Mouse (Mus musculus): ENCODE measurements at regions not wholly inside any gene's neighbourhood (a gene's known extent, or its start where the extent isn't known, plus 50 kb on each side); places are given as distances from the start of the nearest gene placed in this dataset.

- Histone ChIP-seq H3K27me3 (ENCODE audit: control insufficient read depth, insufficient read depth, insufficient read length) (peaks cover 68% of the 10 kb centered on the region), H3K4me3 (no peak overlapping the region), H3K4me2 (ENCODE audit: low read depth) (no peak overlapping the region), H3K36me3 (ENCODE audit: control insufficient read depth, insufficient read depth) (no peaks in the 10 kb centered on the region), H3K79me2 (ENCODE audit: control insufficient read depth, insufficient read depth) (no peaks in the 10 kb centered on the region), H3ac (ENCODE audit: control insufficient read depth, insufficient read length) (no peak overlapping the region)
- TF ChIP-seq MYOG (IDR thresholded peaks at IDR 0.05; ENCODE audit: control insufficient read depth in 1 of 3, insufficient read depth in 1 of 3, insufficient read length in 2 of 3, low read depth in 2 of 3) (no peak), MYOD1 (IDR thresholded peaks at IDR 0.05; ENCODE audit: control insufficient read depth in 1 of 3, insufficient read length in 2 of 3, low read depth in 2 of 3) (no peak), SRF (IDR thresholded peaks at IDR 0.05; ENCODE audit: control insufficient read depth, insufficient read length, low read depth) (no peak), USF1 (IDR thresholded peaks at IDR 0.05; ENCODE audit: low read depth) (no peak), TCF12 (IDR thresholded peaks at IDR 0.05; ENCODE audit: insufficient read depth, poor library complexity, severe bottlenecking) (no peak), TCF3 (IDR thresholded peaks at IDR 0.05; ENCODE audit: insufficient read length, low read depth) (no peak), POLR2AphosphoS2 (IDR thresholded peaks at IDR 0.05; ENCODE audit: insufficient read length, low read depth) (no peak), MAX (IDR thresholded peaks at IDR 0.05; ENCODE audit: low read depth) (no peak), E2F4 (IDR thresholded peaks at IDR 0.05; ENCODE audit: insufficient read depth) (no peak), CEBPB (IDR thresholded peaks at IDR 0.05; ENCODE audit: insufficient read depth, poor library complexity, severe bottlenecking) (no peak), REST (IDR thresholded peaks at IDR 0.05; ENCODE audit: insufficient read depth, insufficient read length) (no peak), POLR2A (IDR thresholded peaks at IDR 0.05; ENCODE audit: insufficient read length, low read depth) (no peak)
Measured at GRCm38 (mm10) chr6:100120017-100120944, 167.0 kb downstream of the Rybp start.

- TF ChIP-seq MYOD1 (IDR thresholded peaks at IDR 0.05; ENCODE audit: control insufficient read depth in 1 of 3, insufficient read length in 2 of 3, low read depth in 2 of 3) (no peak), REST (IDR thresholded peaks at IDR 0.05; ENCODE audit: insufficient read depth, insufficient read length) (no peak), USF1 (IDR thresholded peaks at IDR 0.05; ENCODE audit: low read depth) (no peak), POLR2AphosphoS2 (IDR thresholded peaks at IDR 0.05; ENCODE audit: insufficient read length, low read depth) (no peak), MYOG (IDR thresholded peaks at IDR 0.05; ENCODE audit: control insufficient read depth in 1 of 3, insufficient read depth in 1 of 3, insufficient read length in 2 of 3, low read depth in 2 of 3) (no peak), SRF (IDR thresholded peaks at IDR 0.05; ENCODE audit: control insufficient read depth, insufficient read length, low read depth) (no peak)
- no peaks in the 10 kb centered on the region for H3K79me2 ChIP-seq (ENCODE audit: control insufficient read depth, insufficient read depth)
- peaks cover 50% of the 10 kb centered on the region for H3K27me3 ChIP-seq (ENCODE audit: control insufficient read depth, insufficient read depth, insufficient read length)
- no peak overlapping the region for H3K4me3 ChIP-seq
- no peaks in the 10 kb centered on the region for H3K36me3 ChIP-seq (ENCODE audit: control insufficient read depth, insufficient read depth)
- no peak overlapping the region for H3ac ChIP-seq (ENCODE audit: control insufficient read depth, insufficient read length)
- no peak overlapping the region for H3K4me2 ChIP-seq (ENCODE audit: low read depth)
Measured at GRCm38 (mm10) chr6:100117084-100117483, 170.2 kb downstream of the Rybp start.

- H3ac ChIP-seq (ENCODE audit: control insufficient read depth, insufficient read length), result no peak overlapping the region
- H3K4me2 ChIP-seq (ENCODE audit: low read depth), result no peak overlapping the region
- no peak overlapping the region for H3K4me3 ChIP-seq
- H3K27me3 ChIP-seq (ENCODE audit: control insufficient read depth, insufficient read depth, insufficient read length), result peaks cover 32% of the 10 kb centered on the region
- no peaks in the 10 kb centered on the region for H3K36me3 ChIP-seq (ENCODE audit: control insufficient read depth, insufficient read depth)
- H3K79me2 ChIP-seq (ENCODE audit: control insufficient read depth, insufficient read depth), result no peaks in the 10 kb centered on the region
- TF ChIP-seq CEBPB (IDR thresholded peaks at IDR 0.05; ENCODE audit: insufficient read depth, poor library complexity, severe bottlenecking) (no peak), E2F4 (IDR thresholded peaks at IDR 0.05; ENCODE audit: insufficient read depth) (no peak), SRF (IDR thresholded peaks at IDR 0.05; ENCODE audit: control insufficient read depth, insufficient read length, low read depth) (no peak), USF1 (IDR thresholded peaks at IDR 0.05; ENCODE audit: low read depth) (no peak), POLR2A (IDR thresholded peaks at IDR 0.05; ENCODE audit: insufficient read length, low read depth) (no peak), POLR2AphosphoS2 (IDR thresholded peaks at IDR 0.05; ENCODE audit: insufficient read length, low read depth) (no peak), MYOD1 (IDR thresholded peaks at IDR 0.05; ENCODE audit: control insufficient read depth in 1 of 3, insufficient read length in 2 of 3, low read depth in 2 of 3) (no peak)
Measured at GRCm38 (mm10) chr6:100113393-100114137, 173.7 kb downstream of the Rybp start.

GRCm38 (mm10) chr6:100110981-100111660 is 176.2 kb downstream of the Rybp start:
- no peak overlapping the region for H3K4me3 ChIP-seq
- H3K36me3 ChIP-seq (ENCODE audit: control insufficient read depth, insufficient read depth), result no peaks in the 10 kb centered on the region
- H3K79me2 ChIP-seq (ENCODE audit: control insufficient read depth, insufficient read depth), result no peaks in the 10 kb centered on the region
- H3ac ChIP-seq (ENCODE audit: control insufficient read depth, insufficient read length), result no peak overlapping the region
- H3K4me2 ChIP-seq (ENCODE audit: low read depth), result no peak overlapping the region
- TF ChIP-seq MYOD1 (IDR thresholded peaks at IDR 0.05; ENCODE audit: control insufficient read depth in 1 of 3, insufficient read length in 2 of 3, low read depth in 2 of 3) (no peak), POLR2A (IDR thresholded peaks at IDR 0.05; ENCODE audit: insufficient read length, low read depth) (no peak), MAX (IDR thresholded peaks at IDR 0.05; ENCODE audit: low read depth) (no peak), TCF3 (IDR thresholded peaks at IDR 0.05; ENCODE audit: insufficient read length, low read depth) (no peak), USF1 (IDR thresholded peaks at IDR 0.05; ENCODE audit: low read depth) (no peak), SRF (IDR thresholded peaks at IDR 0.05; ENCODE audit: control insufficient read depth, insufficient read length, low read depth) (no peak), REST (IDR thresholded peaks at IDR 0.05; ENCODE audit: insufficient read depth, insufficient read length) (no peak), POLR2AphosphoS2 (IDR thresholded peaks at IDR 0.05; ENCODE audit: insufficient read length, low read depth) (no peak), E2F4 (IDR thresholded peaks at IDR 0.05; ENCODE audit: insufficient read depth) (no peak), TCF12 (IDR thresholded peaks at IDR 0.05; ENCODE audit: insufficient read depth, poor library complexity, severe bottlenecking) (no peak), MYOG (IDR thresholded peaks at IDR 0.05; ENCODE audit: control insufficient read depth in 1 of 3, insufficient read depth in 1 of 3, insufficient read length in 2 of 3, low read depth in 2 of 3) (no peak), CEBPB (IDR thresholded peaks at IDR 0.05; ENCODE audit: insufficient read depth, poor library complexity, severe bottlenecking) (no peak)
- peaks cover 34% of the 10 kb centered on the region for H3K27me3 ChIP-seq (ENCODE audit: control insufficient read depth, insufficient read depth, insufficient read length)
